Mouse (Mus musculus) CH12.LX (cell line): ENCODE measurements at regions not wholly inside any gene's neighbourhood (a gene's known extent, or its start where the extent isn't known, plus 50 kb on each side); places are given as distances from the start of the nearest gene placed in this dataset.
"Not testable (repeated sequence)": the region's sequence is repeated elsewhere in the genome, so short reads cannot be mapped to it uniquely, and the experiment has no call there.

Source experiments
- DNase-seq: peaks from one replicate; pipeline ENCODE4 v3.0.0-alpha.2; 2013; ENCODE audit errors: extremely low read depth
- H3K27ac ChIP-seq: 2 replicates; pipeline ENCODE4 v1.5.1; 2012; ENCODE audit warnings: low read depth, mild to moderate bottlenecking, control low read depth, moderate library complexity; ENCODE audit not compliant: insufficient read depth
- H3K27me3 ChIP-seq: replicated peaks from 2 replicates; pipeline ENCODE3; 2012; ENCODE audit warnings: inconsistent platforms
- H3K36me3 ChIP-seq, 2 experiments: replicated peaks in 1 of 2; 2 replicates each; pipeline versions ENCODE3 to v1.6.1; 2012; ENCODE audit warnings: inconsistent platforms in 1 of 2, low read length in 1 of 2, mild to moderate bottlenecking in 1 of 2, mixed read lengths in 1 of 2, moderate library complexity in 1 of 2; ENCODE audit not compliant: control insufficient read depth in 1 of 2, insufficient read depth in 1 of 2
- H3K4me1 ChIP-seq, 2 experiments: 2 replicates each; pipeline ENCODE4 v1.6.1; 2012; ENCODE audit warnings: inconsistent platforms in 1 of 2, moderate library complexity in 1 of 2; ENCODE audit not compliant: insufficient read depth in 2 of 2, control insufficient read depth in 1 of 2
- H3K4me2 ChIP-seq: 2 replicates; pipeline ENCODE4 v1.6.1; 2012; ENCODE audit warnings: low read depth, mild to moderate bottlenecking, control low read depth; ENCODE audit not compliant: poor library complexity, insufficient read depth, severe bottlenecking
- H3K4me3 ChIP-seq, 3 experiments: fragments of 150-350 bp in 1 of 3; sonication (generic) in 1 of 3; replicated peaks in 1 of 3; 2 replicates each; pipeline versions ENCODE3 to v1.5.1; 2011 to 2012; ENCODE audit warnings: low read depth in 2 of 3, low read length in 2 of 3, mild to moderate bottlenecking in 2 of 3, moderate library complexity in 2 of 3, control low read depth in 1 of 3, improper control_type of control experiment in 1 of 3, inconsistent platforms in 1 of 3, mixed read lengths in 1 of 3; ENCODE audit not compliant: poor library complexity in 1 of 3
- H3K79me2 ChIP-seq: replicated peaks from 2 replicates; pipeline ENCODE4 v1.6.1; 2012; ENCODE audit warnings: mild to moderate bottlenecking, moderate library complexity; ENCODE audit not compliant: control insufficient read depth, poor library complexity, insufficient read depth, severe bottlenecking; ENCODE audit errors: extremely low read depth
- H3K9ac ChIP-seq: 2 replicates; pipeline ENCODE4 v1.6.1; 2012; ENCODE audit warnings: low read depth, mild to moderate bottlenecking, control low read depth, moderate library complexity; ENCODE audit not compliant: insufficient read depth
- H3K9me3 ChIP-seq: replicated peaks from 2 replicates; pipeline ENCODE3; 2012; ENCODE audit warnings: low read length, inconsistent platforms, mixed read lengths
- CHD2 ChIP-seq: IDR thresholded peaks from 2 replicates; pipeline ENCODE4 v1.6.1; 2011; ENCODE audit warnings: low read length, improper control_type of control experiment
- CTCF ChIP-seq, 2 experiments: IDR thresholded peaks in 1 of 2; conservative IDR thresholded peaks in 1 of 2; 2 replicates each; pipeline ENCODE4 v1.5.1; 2011 to 2012; ENCODE audit warnings: low read depth in 2 of 2, low read length in 2 of 2, improper control_type of control experiment in 1 of 2, inconsistent platforms in 1 of 2, mild to moderate bottlenecking in 1 of 2, moderate library complexity in 1 of 2
- E2F4 ChIP-seq: IDR thresholded peaks from 2 replicates; pipeline ENCODE4 v1.6.1; 2011; ENCODE audit warnings: low read depth, low read length, improper control_type of control experiment; ENCODE audit not compliant: insufficient replicate concordance
- GABPA ChIP-seq: IDR thresholded peaks from 2 replicates; pipeline ENCODE4 v1.6.1; 2012; ENCODE audit warnings: low read depth, low read length, improper control_type of control experiment, inconsistent platforms; ENCODE audit not compliant: insufficient replicate concordance
- HCFC1 ChIP-seq: IDR thresholded peaks from 2 replicates; pipeline ENCODE4 v1.6.1; 2012; ENCODE audit warnings: low read depth, mild to moderate bottlenecking, inconsistent platforms, low read length, improper control_type of control experiment
- IRF4 ChIP-seq: IDR thresholded peaks from 2 replicates; pipeline ENCODE4 v1.6.1; 2014; ENCODE audit warnings: low read depth, mild to moderate bottlenecking, inconsistent platforms, low read length, improper control_type of control experiment
- JUN ChIP-seq: IDR thresholded peaks from 2 replicates; pipeline ENCODE4 v1.6.1; 2011; ENCODE audit warnings: low read depth, mild to moderate bottlenecking, low read length, improper control_type of control experiment, moderate library complexity; ENCODE audit not compliant: insufficient read depth
- JUND ChIP-seq: conservative IDR thresholded peaks from 2 replicates; pipeline ENCODE4 v1.6.1; 2011; ENCODE audit warnings: low read depth, low read length, improper control_type of control experiment
- KAT2A ChIP-seq: IDR thresholded peaks from 2 replicates; pipeline ENCODE4 v1.6.1; 2012; ENCODE audit warnings: low read length, improper control_type of control experiment, inconsistent platforms; ENCODE audit not compliant: insufficient replicate concordance
- MAFK ChIP-seq: IDR thresholded peaks from 2 replicates; pipeline ENCODE4 v1.6.1; 2011; ENCODE audit warnings: low read length, improper control_type of control experiment; ENCODE audit not compliant: insufficient replicate concordance
- MAX ChIP-seq: IDR thresholded peaks from 2 replicates; pipeline ENCODE4 v1.6.1; 2011; ENCODE audit warnings: low read length, improper control_type of control experiment
- MAZ ChIP-seq: IDR thresholded peaks from 2 replicates; pipeline ENCODE4 v1.6.1; 2012; ENCODE audit warnings: low read depth, mild to moderate bottlenecking, inconsistent platforms, low read length, improper control_type of control experiment, moderate library complexity
- MEF2A ChIP-seq: IDR thresholded peaks from 2 replicates; pipeline ENCODE4 v1.6.1; 2014; ENCODE audit warnings: low read depth, mild to moderate bottlenecking, inconsistent platforms, low read length, improper control_type of control experiment, borderline replicate concordance
- NELFE ChIP-seq: IDR thresholded peaks from 2 replicates; pipeline ENCODE4 v1.6.1; 2011; ENCODE audit warnings: low read depth, low read length, improper control_type of control experiment
- NRF1 ChIP-seq: IDR thresholded peaks from 2 replicates; pipeline ENCODE4 v1.6.1; 2014; ENCODE audit warnings: low read depth, mild to moderate bottlenecking, inconsistent platforms, low read length, improper control_type of control experiment, moderate library complexity
- POLR2AphosphoS2 ChIP-seq: IDR thresholded peaks from 2 replicates; pipeline ENCODE4 v1.6.1; 2011; ENCODE audit warnings: low read depth, low read length, improper control_type of control experiment
- SIN3A ChIP-seq: IDR thresholded peaks from 2 replicates; pipeline ENCODE4 v1.6.1; 2012; ENCODE audit warnings: low read length, improper control_type of control experiment, inconsistent platforms
- SMC3 ChIP-seq: IDR thresholded peaks from 2 replicates; pipeline ENCODE4 v1.6.1; 2011; ENCODE audit warnings: low read depth, low read length, improper control_type of control experiment
- TBP ChIP-seq: conservative IDR thresholded peaks from 2 replicates; pipeline ENCODE4 v1.6.1; 2011; ENCODE audit warnings: low read depth, low read length, improper control_type of control experiment
- TCF12 ChIP-seq: IDR thresholded peaks from 2 replicates; pipeline ENCODE4 v1.6.1; 2014; ENCODE audit warnings: low read depth, mild to moderate bottlenecking, inconsistent platforms, low read length, improper control_type of control experiment
- UBTF ChIP-seq: IDR thresholded peaks from 2 replicates; pipeline ENCODE4 v1.6.1; 2012; ENCODE audit warnings: low read depth, mild to moderate bottlenecking, inconsistent platforms, low read length, improper control_type of control experiment, moderate library complexity
- USF1 ChIP-seq: IDR thresholded peaks from 2 replicates; pipeline ENCODE4 v1.6.1; 2014; ENCODE audit warnings: low read depth, mild to moderate bottlenecking, inconsistent platforms, low read length, improper control_type of control experiment
- USF2 ChIP-seq: conservative IDR thresholded peaks from 2 replicates; pipeline ENCODE4 v1.6.1; 2011; ENCODE audit warnings: low read depth, low read length, improper control_type of control experiment
- ZKSCAN1 ChIP-seq: IDR thresholded peaks from 2 replicates; pipeline ENCODE4 v1.6.1; 2012; ENCODE audit warnings: low read depth, inconsistent platforms, low read length, improper control_type of control experiment, borderline replicate concordance
- dilution Hi-C: fragments of 300-500 bp; cut with MboI; formaldehyde crosslinking; loops from 2 replicates; pipeline ENCODE4 v1.14.3; 2020; ENCODE audit warnings: low sequenced_read_pairs; ENCODE audit not compliant: extremely low pct_unique_long_range_greater_than_20kb, extremely low pct_ligation_motif_present
- in situ Hi-C: fragments of 300-500 bp; cut with MboI; formaldehyde crosslinking; loops from 3 replicates; pipeline ENCODE4 v1.14.3; 2019; ENCODE audit warnings: low sequenced_read_pairs, low pct_ligation_motif_present, low pct_unique_long_range_greater_than_20kb, mixed read lengths

DNA sequence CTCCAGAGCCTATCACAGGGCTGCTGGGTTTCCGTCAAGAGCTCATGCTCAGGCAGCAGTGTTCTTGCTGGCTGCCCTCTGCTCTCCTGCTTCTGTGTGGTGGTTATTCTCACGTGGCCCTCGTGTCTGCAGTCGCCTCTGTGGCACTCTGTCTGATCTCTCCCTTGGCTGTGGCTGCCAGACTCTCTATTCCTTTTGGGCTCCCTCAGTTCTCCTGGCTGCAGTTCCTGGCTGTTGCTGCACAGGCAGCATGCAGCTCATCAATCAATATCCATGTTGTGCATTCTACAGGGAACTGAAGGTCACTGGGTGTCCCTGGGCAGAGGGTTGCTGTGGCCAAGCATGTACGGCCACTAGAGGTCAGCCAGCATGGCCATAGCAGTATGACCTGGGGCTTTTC, 259.4 kb downstream of the Glrx3 start:
- Histone ChIP-seq H3K36me3 (no peaks in the 10 kb centered on the region), H3K79me2 (no peaks in the 10 kb centered on the region), H3K9me3 (no peaks in the 10 kb centered on the region), H3K9ac (no peak overlapping the region), H3K4me1 (no peaks in the 10 kb centered on the region), H3K27ac (no peak overlapping the region), H3K27me3 (peaks cover 56% of the 10 kb centered on the region), H3K4me2 (no peak overlapping the region), H3K4me3 (no peak overlapping the region)
- no peak for DNase-seq
- dilution Hi-C loops: no loop called here
- in situ Hi-C loops: no loop called here
- no peak for TF ChIP-seq CTCF (conservative IDR thresholded peaks at IDR 0.05 in 1 of 2, IDR thresholded peaks at IDR 0.05 in 1 of 2; ENCODE audit: low read depth in 2 of 2, low read length in 2 of 2)
- TF ChIP-seq MAZ: no peak
- no peak for TF ChIP-seq E2F4
- TF ChIP-seq KAT2A: no peak
- no peak for TF ChIP-seq NELFE
- TF ChIP-seq POLR2AphosphoS2: no peak
- no peak for TF ChIP-seq JUN

- H3K9ac ChIP-seq, in situ Hi-C loops, H3K4me2 ChIP-seq, H3K4me3 ChIP-seq, H3K27ac ChIP-seq, DNase-seq, H3K79me2 ChIP-seq, dilution Hi-C loops, H3K4me1 ChIP-seq, H3K36me3 ChIP-seq, H3K9me3 ChIP-seq: not testable (repeated sequence)
- peaks cover 64% of the 10 kb centered on the region for H3K27me3 ChIP-seq
Measured at GRCm38 (mm10) chr7:137698501-137698900, 261.1 kb downstream of the Glrx3 start.

GRCm38 (mm10) chr7:137712862-137713261, 275.4 kb downstream of the Glrx3 start:
- dilution Hi-C loops: no loop called here
- Histone ChIP-seq H3K4me3 (no peak overlapping the region), H3K27me3 (peaks cover 84% of the 10 kb centered on the region), H3K4me1 (no peaks in the 10 kb centered on the region), H3K9ac (no peak overlapping the region), H3K36me3 (no peaks in the 10 kb centered on the region), H3K27ac (no peak overlapping the region), H3K4me2 (no peak overlapping the region), H3K9me3 (peaks cover 3% of the 10 kb centered on the region), H3K79me2 (no peaks in the 10 kb centered on the region)
- in situ Hi-C loops: no loop called here
- DNase-seq: no peak
- TF ChIP-seq TBP (no peak), NRF1 (no peak), JUND (no peak), TCF12 (no peak), MEF2A (no peak), HCFC1 (no peak), IRF4 (no peak), UBTF (no peak), NELFE (no peak), MAZ (no peak), SMC3 (no peak), ZKSCAN1 (no peak), MAX (no peak), USF2 (no peak), MAFK (no peak), E2F4 (no peak), CHD2 (no peak), USF1 (no peak), GABPA (no peak), SIN3A (no peak)
